Mouse (Mus musculus): Measurements from ENCODE around the gene Bglap.

DNA sequence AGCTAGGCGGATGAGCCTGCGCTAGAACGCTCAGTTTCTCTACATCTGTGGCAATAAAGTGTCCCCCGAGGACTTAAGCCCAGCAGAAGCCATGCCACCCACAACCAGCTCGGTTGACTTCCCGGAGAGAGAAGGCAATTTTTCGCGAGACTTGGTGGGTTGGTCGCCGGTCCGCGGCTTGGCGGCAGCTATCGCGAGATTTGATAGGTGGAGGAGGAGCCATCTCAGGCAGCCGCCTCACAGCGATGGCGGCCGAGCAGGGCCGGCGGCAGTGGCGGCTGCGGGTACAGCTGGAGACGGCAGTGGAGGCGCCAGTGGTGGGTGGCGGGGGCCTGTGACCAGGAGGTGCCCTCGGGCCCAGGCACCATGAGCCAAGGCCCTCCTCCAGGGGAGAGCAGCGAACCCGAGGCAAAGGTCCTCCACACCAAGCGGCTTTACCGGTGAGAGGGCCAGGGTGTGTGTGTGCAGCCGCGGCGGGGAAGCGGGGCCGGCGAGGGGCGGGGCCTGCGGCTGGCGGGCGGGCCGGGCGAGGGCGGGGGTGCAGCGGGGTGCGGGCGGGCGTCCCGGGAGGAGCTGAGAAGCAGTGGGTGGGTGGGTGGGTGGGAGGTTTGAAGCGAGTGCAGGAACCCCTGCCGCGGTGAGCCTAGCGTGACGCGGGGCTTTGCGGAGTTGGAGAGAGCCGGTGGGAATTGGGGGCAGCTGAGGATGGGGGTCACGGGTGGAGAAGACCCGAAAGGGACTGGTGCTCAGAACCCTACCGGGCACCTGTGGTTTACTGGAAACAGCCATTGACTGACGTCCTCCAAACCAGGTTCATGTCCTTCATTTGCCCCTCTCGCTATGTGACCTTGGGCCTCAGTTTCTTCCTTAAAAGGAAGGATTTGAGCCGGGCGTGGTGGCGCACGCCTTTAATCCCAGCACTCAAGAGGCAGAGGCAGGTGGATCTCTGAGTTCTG lies 47.9 kb downstream of the Bglap start, which contains the start of the genes Tmem79 and Smg5:
- TF ChIP-seq POLR2A (IDR thresholded peaks at IDR 0.05; ENCODE audit: insufficient read depth, low read depth, low read length) (peak; percentile 95), CTCF (IDR thresholded peaks at IDR 0.05; ENCODE audit: insufficient read depth, low read depth, low read length) (no peak)
